Mouse (Mus musculus): ENCODE data around the gene Ppp1r3e. TPM values are rescaled to one million over a fixed set of nuclear protein-coding genes. Genes with fewer than 3 reads are reported as not detected.

Ppp1r3e gene
- polyA plus RNA-seq, 1 experiment = 21.0 TPM

DNA sequence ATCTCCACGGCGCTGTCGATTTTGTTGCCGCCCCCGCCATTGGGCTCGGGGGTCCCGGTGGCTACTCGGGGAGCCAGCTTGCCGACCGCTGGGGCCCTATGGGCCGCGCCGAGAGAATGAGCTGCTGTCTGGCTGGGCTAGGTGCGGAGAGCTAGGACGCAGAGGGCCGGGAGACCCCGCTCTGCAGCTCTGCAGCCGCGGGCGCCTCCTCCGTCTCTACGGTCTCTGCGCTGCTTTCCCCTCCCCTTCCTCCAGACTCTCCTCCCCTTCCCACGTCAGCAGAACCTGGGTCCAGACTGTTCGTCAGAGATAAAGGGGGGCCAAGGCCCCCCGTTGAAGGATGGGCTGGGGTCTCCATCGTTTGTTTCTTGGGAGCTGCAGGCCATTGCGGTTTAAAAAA lies 35.5 kb upstream of the Ppp1r3e start, which contains the start of gene Slc22a17:
Gene Slc22a17 (minus strand): TSS at position 247 of the 400 bp plus-strand sequence.
- DNase-seq = peak; percentile 69
- Histone ChIP-seq H3K4me3 (ENCODE audit: insufficient read depth, low read depth, low read length) (peak within 1 kb of the TSS; percentile 93), H3K36me3 (ENCODE audit: control insufficient read depth, insufficient read depth, low read length) (no peaks in the 10 kb centered on the region), H3K27me3 (replicated peaks; ENCODE audit: control insufficient read depth, insufficient read depth, low read length) (no peaks in the 10 kb centered on the region), H3K27ac (ENCODE audit: insufficient read depth, low read depth, low read length) (no peak within 1 kb of the TSS), H3K4me1 (ENCODE audit: control insufficient read depth, insufficient read depth, low read length) (0 out of 2 replicates have a peak, but pooled peaks cover 3% of the 10 kb centered on the region)
- WGBS = under 1% methylated on average over 28 of the region's 28 CpGs
- TF ChIP-seq CTCF (conservative IDR thresholded peaks at IDR 0.05; ENCODE audit: insufficient read depth, insufficient read length, low read depth, low read length) (no peak), POLR2A (IDR thresholded peaks at IDR 0.05; ENCODE audit: low read depth, low read length) (peak; percentile 46)

DNA sequence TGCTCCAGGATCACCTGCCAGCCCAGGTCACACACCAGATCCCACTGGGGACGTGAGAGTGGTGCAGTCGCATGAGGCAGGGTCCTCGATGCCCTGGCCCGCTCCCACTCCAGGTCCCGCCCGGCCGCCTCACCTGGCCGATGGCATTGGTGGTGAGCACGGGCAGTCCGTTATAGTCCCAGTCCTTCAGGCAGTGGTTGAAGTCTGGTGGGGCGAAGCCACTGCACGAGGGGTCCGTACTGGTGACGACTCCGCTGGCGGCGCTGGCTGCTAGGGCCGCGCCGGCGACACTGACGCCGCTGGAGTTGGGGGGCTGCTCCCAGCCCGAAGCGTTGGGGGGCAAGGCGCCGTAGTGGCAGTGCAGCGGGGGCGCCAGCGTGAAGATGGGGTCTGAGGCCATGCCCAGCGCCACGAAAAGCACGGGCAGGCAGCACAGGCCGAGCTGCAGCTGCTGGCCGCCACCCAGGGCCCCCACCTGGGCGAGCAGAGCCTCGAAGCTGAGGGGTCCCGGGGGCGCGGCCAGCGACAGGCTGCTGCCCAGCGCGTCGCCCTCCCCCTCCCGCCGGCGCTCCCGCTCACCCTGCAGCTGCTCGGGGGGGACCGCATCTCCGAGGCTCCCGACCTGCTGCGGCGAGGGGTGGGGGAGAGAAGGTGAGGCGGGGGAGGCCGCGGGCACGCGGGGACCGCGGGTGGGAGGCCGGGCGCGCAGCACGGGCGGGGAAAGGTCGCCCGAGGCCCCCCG lies 34.9 kb upstream of the Ppp1r3e start:
- TF ChIP-seq CTCF (conservative IDR thresholded peaks at IDR 0.05; ENCODE audit: insufficient read depth, insufficient read length, low read depth, low read length) (no peak), POLR2A (IDR thresholded peaks at IDR 0.05; ENCODE audit: low read depth, low read length) (no peak)
- no peaks in the 10 kb centered on the region for H3K27me3 ChIP-seq (replicated peaks; ENCODE audit: control insufficient read depth, insufficient read depth, low read length)
- peak overlapping the region; percentile 93 for H3K4me3 ChIP-seq (ENCODE audit: insufficient read depth, low read depth, low read length)
- DNase-seq = no peak
- WGBS = 7% methylated on average over 65 of the region's 69 CpGs
- 0 out of 2 replicates have a peak, but pooled peaks cover 3% of the 10 kb centered on the region for H3K4me1 ChIP-seq (ENCODE audit: control insufficient read depth, insufficient read depth, low read length)
- H3K27ac ChIP-seq (ENCODE audit: insufficient read depth, low read depth, low read length) = no peak overlapping the region
- H3K36me3 ChIP-seq (ENCODE audit: control insufficient read depth, insufficient read depth, low read length) = no peaks in the 10 kb centered on the region

DNA sequence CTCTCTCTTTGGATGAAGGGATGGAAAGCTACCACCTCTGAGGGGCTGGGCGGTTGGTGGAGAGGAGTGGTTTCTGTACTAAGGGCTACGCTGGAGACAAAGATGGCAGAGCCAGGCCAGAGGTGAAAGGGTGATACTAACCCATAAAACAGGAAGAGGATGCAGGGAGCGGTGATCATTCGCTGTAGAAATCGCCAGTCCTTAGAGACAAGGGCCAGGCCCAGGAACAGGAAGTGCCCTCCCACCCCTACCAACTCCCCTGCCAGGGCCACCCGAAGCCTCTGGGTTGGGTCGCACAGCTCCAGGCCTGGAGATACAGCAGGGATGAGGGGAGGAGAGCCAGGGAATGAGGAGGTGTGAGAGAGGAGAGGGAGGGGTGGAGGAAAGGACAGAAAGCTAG lies 31.3 kb upstream of the Ppp1r3e start:
- TF ChIP-seq POLR2A (IDR thresholded peaks at IDR 0.05; ENCODE audit: low read depth, low read length) (no peak), CTCF (conservative IDR thresholded peaks at IDR 0.05; ENCODE audit: insufficient read depth, insufficient read length, low read depth, low read length) (no peak)
- Histone ChIP-seq H3K36me3 (ENCODE audit: control insufficient read depth, insufficient read depth, low read length) (no peaks in the 10 kb centered on the region), H3K27ac (ENCODE audit: insufficient read depth, low read depth, low read length) (no peak overlapping the region), H3K4me1 (ENCODE audit: control insufficient read depth, insufficient read depth, low read length) (0 out of 2 replicates have a peak, but pooled peaks cover 3% of the 10 kb centered on the region), H3K4me3 (ENCODE audit: insufficient read depth, low read depth, low read length) (no peak overlapping the region), H3K27me3 (replicated peaks; ENCODE audit: control insufficient read depth, insufficient read depth, low read length) (no peaks in the 10 kb centered on the region)
- WGBS = 66% methylated on average over 7 of the region's 7 CpGs
- no peak for DNase-seq

- Histone ChIP-seq H3K27ac (ENCODE audit: insufficient read depth, low read depth, low read length) (no peak overlapping the region), H3K27me3 (replicated peaks; ENCODE audit: control insufficient read depth, insufficient read depth, low read length) (no peaks in the 10 kb centered on the region), H3K36me3 (ENCODE audit: control insufficient read depth, insufficient read depth, low read length) (no peaks in the 10 kb centered on the region; the same call in 1 of the 2 replicates), H3K4me3 (ENCODE audit: insufficient read depth, low read depth, low read length) (no peak overlapping the region), H3K4me1 (ENCODE audit: control insufficient read depth, insufficient read depth, low read length) (peaks cover 5% of the 10 kb centered on the region; the same call in 1 of the 2 replicates)
- 78% methylated on average over 4 of the region's 4 CpGs for WGBS
- TF ChIP-seq POLR2A (IDR thresholded peaks at IDR 0.05; ENCODE audit: low read depth, low read length) (no peak), CTCF (conservative IDR thresholded peaks at IDR 0.05; ENCODE audit: insufficient read depth, insufficient read length, low read depth, low read length) (no peak)
- no peak for DNase-seq
These were observed 26.3 kb upstream of the Ppp1r3e start for GRCm38 (mm10) chr14:54903641-54904040.

DNA sequence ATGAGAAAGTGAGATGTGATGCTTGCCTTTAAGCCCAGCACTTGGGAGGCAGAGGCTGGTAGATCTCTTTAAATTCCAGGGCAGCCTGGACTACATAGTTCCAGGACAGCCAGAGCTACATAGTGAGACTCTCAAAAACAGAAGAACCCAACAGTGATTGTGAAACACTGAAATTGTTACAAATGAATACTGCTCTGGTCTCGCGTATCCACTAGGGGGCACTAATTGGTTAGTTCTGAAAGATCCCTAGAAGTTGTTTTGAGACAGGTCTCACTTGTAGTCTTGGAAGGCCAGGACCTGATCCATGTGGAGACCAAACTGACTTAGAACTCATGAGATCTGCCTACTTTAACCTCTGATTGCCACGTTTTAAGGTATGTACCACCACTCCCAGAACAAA lies 23.0 kb upstream of the Ppp1r3e start:
- H3K36me3 ChIP-seq (ENCODE audit: control insufficient read depth, insufficient read depth, low read length) = peaks cover 11% of the 10 kb centered on the region
- no peaks in the 10 kb centered on the region for H3K27me3 ChIP-seq (replicated peaks; ENCODE audit: control insufficient read depth, insufficient read depth, low read length)
- WGBS = under 1% methylated on average over 3 of the region's 3 CpGs
- DNase-seq = peak; percentile 89
- no peak overlapping the region for H3K4me3 ChIP-seq (ENCODE audit: insufficient read depth, low read depth, low read length)
- H3K27ac ChIP-seq (ENCODE audit: insufficient read depth, low read depth, low read length) = no peak overlapping the region
- peaks cover 8% of the 10 kb centered on the region; the same call in 1 of the 2 replicates for H3K4me1 ChIP-seq (ENCODE audit: control insufficient read depth, insufficient read depth, low read length)
- peak; percentile 41 for TF ChIP-seq CTCF (conservative IDR thresholded peaks at IDR 0.05; ENCODE audit: insufficient read depth, insufficient read length, low read depth, low read length)
- no peak for TF ChIP-seq POLR2A (IDR thresholded peaks at IDR 0.05; ENCODE audit: low read depth, low read length)

- no peak overlapping the region for H3K4me3 ChIP-seq (ENCODE audit: insufficient read depth, low read depth, low read length)
- 25% methylated on average over 2 of the region's 2 CpGs for WGBS
- no peak overlapping the region for H3K27ac ChIP-seq (ENCODE audit: insufficient read depth, low read depth, low read length)
These were observed 20.1 kb upstream of the Ppp1r3e start for GRCm38 (mm10) chr14:54897445-54897844.

More at GRCm38 (mm10) chr14:54897445-54897844, 20.1 kb upstream of the Ppp1r3e start:
- peaks cover 11% of the 10 kb centered on the region for H3K36me3 ChIP-seq (ENCODE audit: control insufficient read depth, insufficient read depth, low read length)
- no peak for DNase-seq
- H3K4me1 ChIP-seq (ENCODE audit: control insufficient read depth, insufficient read depth, low read length) = peaks cover 12% of the 10 kb centered on the region; the same call in 1 of the 2 replicates
- no peaks in the 10 kb centered on the region for H3K27me3 ChIP-seq (replicated peaks; ENCODE audit: control insufficient read depth, insufficient read depth, low read length)
- TF ChIP-seq CTCF (conservative IDR thresholded peaks at IDR 0.05; ENCODE audit: insufficient read depth, insufficient read length, low read depth, low read length) (no peak), POLR2A (IDR thresholded peaks at IDR 0.05; ENCODE audit: low read depth, low read length) (no peak)
